Mouse (Mus musculus): ENCODE data around the gene Hdac5.

GRCm38 (mm10) chr11:102249351-102250090, 19.6 kb upstream of the Hdac5 start:
- TF ChIP-seq CTCF (IDR thresholded peaks at IDR 0.05; ENCODE audit: extremely low read depth, insufficient read length, insufficient replicate concordance, low read depth, low read length): no peak
- TF ChIP-seq POLR2A (IDR thresholded peaks at IDR 0.05; ENCODE audit: low read depth, low read length): no peak
